Mouse (Mus musculus) hindbrain, embryonic 16.5 days (tissue): ENCODE measurements at regions not wholly inside any gene's neighbourhood (a gene's known extent, or its start where the extent isn't known, plus 50 kb on each side); places are given as distances from the start of the nearest gene placed in this dataset.

Experiments used
- ATAC-seq: fragments of 200-750 bp; cut with Nextera tagmentation; 2 replicates; pipeline ENCODE4 v1.8.0; 2017; ENCODE audit warnings: moderate TSS enrichment, moderate library complexity
- H3K27ac ChIP-seq: fragments of 300-500 bp; sonication (generic); 2 replicates; pipeline ENCODE4 v1.5.1; 2014; ENCODE audit warnings: low read depth, mild to moderate bottlenecking, control low read depth, low read length, moderate library complexity
- H3K27me3 ChIP-seq: fragments of 300-500 bp; sonication (generic); replicated peaks from 2 replicates; pipeline ENCODE4 v1.6.1; 2014; ENCODE audit warnings: low read length; ENCODE audit not compliant: control insufficient read depth, insufficient read depth
- H3K36me3 ChIP-seq: fragments of 300-500 bp; sonication (generic); 2 replicates; pipeline ENCODE4 v1.6.1; 2014; ENCODE audit warnings: mild to moderate bottlenecking, low read length, moderate library complexity, mixed read lengths; ENCODE audit not compliant: control insufficient read depth, insufficient read depth
- H3K4me1 ChIP-seq: fragments of 300-500 bp; sonication (generic); 2 replicates; pipeline ENCODE4 v1.6.1; 2014; ENCODE audit warnings: low read depth, low read length; ENCODE audit not compliant: control insufficient read depth, insufficient read depth
- H3K4me2 ChIP-seq: fragments of 300-500 bp; sonication (generic); 2 replicates; pipeline ENCODE4 v1.6.1; 2014; ENCODE audit warnings: mild to moderate bottlenecking, low read length, control low read depth, moderate library complexity
- H3K4me3 ChIP-seq: fragments of 300-500 bp; sonication (generic); 2 replicates; pipeline ENCODE4 v1.5.1; 2014; ENCODE audit warnings: mild to moderate bottlenecking, low read length, control low read depth, moderate library complexity
- H3K9ac ChIP-seq: fragments of 300-500 bp; sonication (generic); 2 replicates; pipeline ENCODE4 v1.6.1; 2014; ENCODE audit warnings: low read depth, mild to moderate bottlenecking, control low read depth, low read length, moderate library complexity
- H3K9me3 ChIP-seq: fragments of 300-500 bp; sonication (generic); 2 replicates; pipeline ENCODE4 v1.6.1; 2014; ENCODE audit warnings: mild to moderate bottlenecking, low read length, moderate library complexity; ENCODE audit not compliant: control insufficient read depth
- WGBS: fragments of 180-500 bp; shearing (Covaris S2); extraction: QIAGEN DNeasy Blood & Tissue Kit; methylation state at CpG from one replicate; pipeline ENCODE4 v1.1.7; 2014; 5-methylcytosine and 5-hydroxymethylcytosine counted together

GRCm38 (mm10) chr12:97398582-97398945, 860.7 kb downstream of the Galc start:
- Histone ChIP-seq H3K4me2 (no peak overlapping the region), H3K9me3 (no peaks in the 10 kb centered on the region), H3K27ac (no peak overlapping the region), H3K4me1 (no peaks in the 10 kb centered on the region), H3K4me3 (no peak overlapping the region), H3K9ac (no peak overlapping the region), H3K27me3 (no peaks in the 10 kb centered on the region), H3K36me3 (no peaks in the 10 kb centered on the region)
- WGBS, result 60% methylated on average over 3 of the region's 3 CpGs
- no peak for ATAC-seq

DNA sequence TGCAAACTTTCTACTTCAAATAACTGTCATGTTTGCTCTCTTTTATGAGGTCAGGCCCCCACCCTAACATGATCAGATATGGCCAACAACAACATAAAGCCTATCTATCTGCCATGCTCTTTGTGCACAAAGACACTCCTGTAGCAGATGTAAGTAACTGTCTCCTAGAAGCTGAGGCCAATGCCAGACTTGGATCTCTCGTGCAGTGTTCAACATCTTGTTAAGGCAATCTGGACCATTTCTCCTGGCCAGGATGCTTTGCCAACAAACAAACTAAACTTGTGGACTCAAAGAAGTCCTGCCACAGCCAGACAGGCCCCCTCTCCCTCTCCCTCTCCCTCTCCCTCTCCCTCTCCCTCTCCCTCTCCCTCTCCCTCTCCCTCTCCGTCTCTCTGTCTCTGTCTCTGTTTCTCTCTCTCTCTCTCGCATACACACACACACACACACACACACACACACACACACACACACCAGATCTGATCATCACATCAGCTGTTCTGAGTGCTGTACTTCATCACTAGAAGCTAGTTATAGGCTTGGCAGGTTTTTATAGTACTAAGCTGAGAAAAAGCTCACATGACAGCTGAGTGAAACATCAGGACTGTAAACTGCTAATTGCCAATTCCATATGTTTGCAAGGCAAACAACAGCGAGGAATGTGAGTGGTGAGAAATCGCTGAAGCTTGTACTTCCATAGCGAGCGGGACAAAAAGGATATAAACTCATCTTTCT, 861.2 kb downstream of the Galc start:
- no peak for ATAC-seq

GRCm38 (mm10) chr12:97361804-97362203, 897.5 kb downstream of the Galc start:
- Histone ChIP-seq H3K4me1 (no peaks in the 10 kb centered on the region), H3K27ac (no peak overlapping the region), H3K9me3 (no peaks in the 10 kb centered on the region), H3K4me2 (no peak overlapping the region), H3K4me3 (no peak overlapping the region), H3K9ac (no peak overlapping the region), H3K36me3 (no peaks in the 10 kb centered on the region), H3K27me3 (no peaks in the 10 kb centered on the region)
- WGBS, result 59% methylated on average over 3 of the region's 3 CpGs
- ATAC-seq, result peak; percentile 70; the same call in 1 of the 2 replicates

More for the DNA sequence above, 861.2 kb downstream of the Galc start:
- 73% methylated on average over 6 of the region's 7 CpGs for WGBS
- no peaks in the 10 kb centered on the region for H3K4me1 ChIP-seq
- no peak overlapping the region for H3K9ac ChIP-seq
- H3K27ac ChIP-seq, result no peak overlapping the region
- H3K36me3 ChIP-seq, result no peaks in the 10 kb centered on the region
- H3K27me3 ChIP-seq, result no peaks in the 10 kb centered on the region
- H3K4me3 ChIP-seq, result no peak overlapping the region
- no peaks in the 10 kb centered on the region for H3K9me3 ChIP-seq
- H3K4me2 ChIP-seq, result no peak overlapping the region

- Histone ChIP-seq H3K9me3 (no peaks in the 10 kb centered on the region), H3K36me3 (no peaks in the 10 kb centered on the region), H3K27me3 (no peaks in the 10 kb centered on the region), H3K4me1 (no peaks in the 10 kb centered on the region), H3K4me3 (no peak overlapping the region), H3K4me2 (no peak overlapping the region), H3K9ac (no peak overlapping the region), H3K27ac (no peak overlapping the region)
- peak; percentile 45; the same call in 1 of the 2 replicates for ATAC-seq
- WGBS, result 16% methylated on average over 2 of the region's 2 CpGs
These were observed 898.6 kb downstream of the Galc start for GRCm38 (mm10) chr12:97360656-97361055.

DNA sequence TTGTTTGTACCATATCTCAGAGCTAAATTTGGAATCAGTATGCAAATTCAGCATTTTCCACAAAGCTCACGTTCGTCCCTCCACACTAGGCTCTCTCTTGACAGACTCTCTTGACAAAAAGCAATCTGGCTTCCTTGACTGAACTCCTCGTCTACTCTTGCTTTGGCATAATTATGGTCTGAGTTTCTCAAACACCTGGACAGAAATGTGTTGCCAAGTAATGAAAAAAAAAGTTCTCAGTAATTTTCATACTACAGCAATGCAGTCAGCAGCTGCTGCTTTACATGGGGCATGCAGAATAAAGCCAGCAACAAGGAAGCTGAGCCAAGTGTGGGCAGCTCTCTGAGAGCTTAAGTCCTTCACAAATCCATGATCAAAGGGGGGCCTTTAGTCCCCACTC, 932.7 kb downstream of the Galc start:
- Histone ChIP-seq H3K27me3 (no peaks in the 10 kb centered on the region), H3K36me3 (no peaks in the 10 kb centered on the region), H3K9me3 (no peaks in the 10 kb centered on the region), H3K4me3 (no peak overlapping the region), H3K9ac (no peak overlapping the region), H3K27ac (no peak overlapping the region), H3K4me1 (no peaks in the 10 kb centered on the region), H3K4me2 (no peak overlapping the region)
- WGBS, result 49% methylated on average over 3 of the region's 3 CpGs
- no peak for ATAC-seq

DNA sequence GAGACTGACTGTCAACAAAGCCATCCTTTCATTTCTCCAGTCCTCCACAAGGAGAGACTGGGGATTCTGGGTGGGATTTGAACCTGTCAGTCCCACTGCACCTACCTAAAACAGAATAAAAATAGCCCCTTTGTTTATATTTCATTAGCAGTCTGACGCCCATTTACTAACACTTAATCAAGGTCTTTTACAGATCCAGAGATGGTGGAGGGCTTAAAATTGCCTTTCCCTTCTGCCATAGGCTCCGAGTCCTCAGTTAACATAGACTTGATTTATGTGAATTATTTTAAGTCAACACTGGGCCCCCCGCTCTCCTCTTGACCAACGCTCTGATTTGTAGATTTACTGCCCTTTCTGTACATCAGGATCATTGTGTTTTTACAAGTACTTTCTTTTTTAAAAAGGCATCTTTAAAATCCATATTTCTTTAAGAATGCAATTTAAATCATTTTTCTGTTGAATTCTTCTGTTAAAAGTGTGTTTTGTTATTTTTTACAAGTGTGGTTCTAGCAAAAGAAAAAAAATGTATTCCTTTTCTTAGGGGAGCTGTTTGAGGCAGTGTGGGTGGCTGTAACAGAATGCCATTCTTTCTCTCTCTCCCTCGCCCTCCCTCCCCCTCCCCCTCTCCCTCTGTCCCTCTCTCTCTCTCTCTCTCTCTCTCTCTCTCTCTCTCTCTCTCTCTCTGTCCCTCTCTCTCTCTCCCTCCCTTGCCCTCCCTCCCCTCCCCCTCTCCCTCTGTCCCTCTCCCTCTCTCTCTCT, 946.8 kb downstream of the Galc start:
- 63% methylated on average over 5 of the region's 5 CpGs for WGBS
- H3K4me1 ChIP-seq, result no peaks in the 10 kb centered on the region
- H3K4me3 ChIP-seq, result no peak overlapping the region
- no peaks in the 10 kb centered on the region for H3K9me3 ChIP-seq
- ATAC-seq, result no peak
- no peaks in the 10 kb centered on the region for H3K27me3 ChIP-seq
- H3K36me3 ChIP-seq, result no peaks in the 10 kb centered on the region
- no peak overlapping the region for H3K4me2 ChIP-seq
- no peak overlapping the region for H3K9ac ChIP-seq
- no peak overlapping the region for H3K27ac ChIP-seq

GRCm38 (mm10) chr12:97278792-97279191, 980.5 kb downstream of the Galc start:
- Histone ChIP-seq H3K27ac (no peak overlapping the region), H3K36me3 (no peaks in the 10 kb centered on the region), H3K9me3 (no peaks in the 10 kb centered on the region), H3K27me3 (no peaks in the 10 kb centered on the region), H3K4me1 (no peaks in the 10 kb centered on the region), H3K9ac (no peak overlapping the region), H3K4me2 (no peak overlapping the region), H3K4me3 (no peak overlapping the region)
- ATAC-seq, result no peak
- 87% methylated on average over 2 of the region's 2 CpGs for WGBS

- H3K27me3 ChIP-seq, result no peaks in the 10 kb centered on the region
- WGBS, result 77% methylated on average over 1 of the region's 1 CpGs
- H3K4me2 ChIP-seq, result no peak overlapping the region
- H3K36me3 ChIP-seq, result no peaks in the 10 kb centered on the region
- no peak for ATAC-seq
- no peak overlapping the region for H3K27ac ChIP-seq
- no peaks in the 10 kb centered on the region for H3K9me3 ChIP-seq
- no peak overlapping the region for H3K4me3 ChIP-seq
- H3K4me1 ChIP-seq, result no peaks in the 10 kb centered on the region
- H3K9ac ChIP-seq, result no peak overlapping the region
These were observed 980.9 kb downstream of the Galc start for GRCm38 (mm10) chr12:97278331-97278730.
